Mouse (Mus musculus) megakaryocyte-erythroid progenitor cell, adult 5 weeks (primary cell): ENCODE results near the gene Dnmt3l. TPM values are rescaled to one million over a fixed set of nuclear protein-coding genes. Genes with fewer than 3 reads are reported as not detected.

ENCODE experiments used
- polyA plus RNA-seq: library from polyadenylated mRNA; stranded (reverse); fragments of >175 nt; gene quantifications from 2 replicates; pipeline ENCODE4 v1.2.3, GENCODE M21; 2012

Dnmt3l gene
- 0.25 and 0.51 TPM in 2 replicates for polyA plus RNA-seq

GRCm38 (mm10) chr10:78041647-78042046, at the start of gene Dnmt3l:
Gene Dnmt3l, plus strand, starts transcription at chr10:78041947.

GRCm38 (mm10) chr10:78009945-78010293, 31.8 kb upstream of the Dnmt3l start, which contains the start of gene Pfkl:
Gene Pfkl, minus strand, starts transcription at chr10:78010083.

GRCm38 (mm10) chr10:78043406-78043836, 1.7 kb downstream of the Dnmt3l start, which contains the start of gene Aire:
Gene Aire, minus strand, starts transcription at chr10:78043610.

GRCm38 (mm10) chr10:78069101-78070011, 27.6 kb downstream of the Dnmt3l start, which contains the start of gene Icosl:
Gene Icosl, plus strand, starts transcription at chr10:78069302.

Other genes starting within 250 kb of the Dnmt3l start
- not detected in 2 replicates for gene Gm9639, start 246.9 kb upstream of the Dnmt3l start, polyA plus RNA-seq
- gene Gm19668, start 242.8 kb upstream of the Dnmt3l start, polyA plus RNA-seq = not detected in 2 replicates
- gene Gm9507, start 230.1 kb upstream of the Dnmt3l start, polyA plus RNA-seq = not detected in 2 replicates
- gene Gm2696, start 227.3 kb upstream of the Dnmt3l start, polyA plus RNA-seq = not detected in 2 replicates
- not detected in 2 replicates for gene Krtap10-4, start 214.9 kb upstream of the Dnmt3l start, polyA plus RNA-seq
- not detected in 2 replicates for gene Krtap10-10, start 206.0 kb upstream of the Dnmt3l start, polyA plus RNA-seq
- not detected in 2 replicates for gene Gm36176, start 195.1 kb upstream of the Dnmt3l start, polyA plus RNA-seq
- 0.12 TPM in 1 of 2 replicates, not detected in the other for gene Gm10318, start 189.1 kb upstream of the Dnmt3l start, polyA plus RNA-seq
- gene Gm3285, start 180.0 kb upstream of the Dnmt3l start, polyA plus RNA-seq = not detected in 2 replicates
- gene Lrrc3, start 139.4 kb upstream of the Dnmt3l start, polyA plus RNA-seq = 0.07 and 0.10 TPM in 2 replicates
- gene Trpm2, start 71.4 kb upstream of the Dnmt3l start, polyA plus RNA-seq = 1.8 and 3.2 TPM in 2 replicates
- 31.2 and 32.5 TPM in 2 replicates for gene 1810043G02Rik, start 63.4 kb upstream of the Dnmt3l start, polyA plus RNA-seq
- 92.4 and 96.4 TPM in 2 replicates for gene Pfkl, start 31.9 kb upstream of the Dnmt3l start, polyA plus RNA-seq
- gene Aire, start 1.7 kb downstream of the Dnmt3l start, polyA plus RNA-seq = 0.47 and 0.55 TPM in 2 replicates
- gene Icosl, start 27.4 kb downstream of the Dnmt3l start, polyA plus RNA-seq = 4.8 and 8.0 TPM in 2 replicates
- 76.0 and 80.9 TPM in 2 replicates for gene D10Jhu81e, start 127.8 kb downstream of the Dnmt3l start, polyA plus RNA-seq
- gene Pwp2, start 143.2 kb downstream of the Dnmt3l start, polyA plus RNA-seq = 10.7 and 11.2 TPM in 2 replicates
- gene Trappc10, start 202.7 kb downstream of the Dnmt3l start, polyA plus RNA-seq = 58.6 and 58.9 TPM in 2 replicates